Mouse (Mus musculus) kidney, embryonic 14.5 days (tissue): ENCODE measurements around the gene Lrrc2. TPM values are rescaled to one million over a fixed set of nuclear protein-coding genes. Genes with fewer than 3 reads are reported as not detected.

Experiments
- ATAC-seq: fragments of 200-750 bp; cut with Nextera tagmentation; 2 replicates; pipeline ENCODE4 v1.8.0; 2017; ENCODE audit warnings: moderate number of reproducible peaks, mild to moderate bottlenecking, moderate TSS enrichment, moderate library complexity; ENCODE audit not compliant: low FRiP score, low TSS enrichment
- H3K27ac ChIP-seq: fragments of 300-500 bp; sonication (generic); 2 replicates; pipeline ENCODE4 v1.5.1; 2014; ENCODE audit warnings: low read depth, mild to moderate bottlenecking, low read length, moderate library complexity, mixed read lengths
- H3K27me3 ChIP-seq: fragments of 300-500 bp; sonication (generic); 2 replicates; pipeline ENCODE4 v1.6.1; 2014; ENCODE audit warnings: mild to moderate bottlenecking, low read length; ENCODE audit not compliant: control insufficient read depth, insufficient read depth
- H3K36me3 ChIP-seq: fragments of 300-500 bp; sonication (generic); 2 replicates; pipeline ENCODE4 v1.6.1; 2014; ENCODE audit warnings: low read length, mixed read lengths; ENCODE audit not compliant: control insufficient read depth, insufficient read depth
- H3K4me1 ChIP-seq: fragments of 300-500 bp; sonication (generic); 2 replicates; pipeline ENCODE4 v1.6.1; 2014; ENCODE audit warnings: low read length, mixed read lengths; ENCODE audit not compliant: control insufficient read depth, insufficient read depth
- H3K4me2 ChIP-seq: fragments of 300-500 bp; sonication (generic); replicated peaks from 2 replicates; pipeline ENCODE4 v1.6.1; 2014; ENCODE audit warnings: low read depth, mild to moderate bottlenecking, low read length
- H3K4me3 ChIP-seq: fragments of 300-500 bp; sonication (generic); 2 replicates; pipeline ENCODE4 v1.5.1; 2014; ENCODE audit warnings: mild to moderate bottlenecking, low read length
- H3K9ac ChIP-seq: fragments of 300-500 bp; sonication (generic); 2 replicates; pipeline ENCODE4 v1.6.1; 2014; ENCODE audit warnings: low read depth, mild to moderate bottlenecking, low read length, moderate library complexity
- H3K9me3 ChIP-seq: fragments of 300-500 bp; sonication (generic); 2 replicates; pipeline ENCODE4 v1.6.1; 2016; ENCODE audit warnings: low read length; ENCODE audit not compliant: control insufficient read depth
- WGBS: fragments of 180-500 bp; shearing (Covaris S2); extraction: QIAGEN DNeasy Blood & Tissue Kit; methylation state at CpG from one replicate; pipeline ENCODE4 v1.1.7; 2014; 5-methylcytosine and 5-hydroxymethylcytosine counted together
- polyA plus RNA-seq: library from polyadenylated mRNA; unstranded; fragments of >200 nt; fragmentation: Nextera tagmentation; extraction: Ambion mirVana; gene quantifications from 2 replicates; pipeline ENCODE4 v1.2.1, GENCODE M21; 2014

The Lrrc2 gene
- polyA plus RNA-seq, 1 experiment from 2014 or later, result 0.15 TPM

- WGBS, result 54% methylated on average over 15 of the region's 15 CpGs
- ATAC-seq, result no peak
- no peak overlapping the region for H3K27ac ChIP-seq
Measured at GRCm38 (mm10) chr9:110920665-110921419, 30.5 kb upstream of the Lrrc2 start.

GRCm38 (mm10) chr9:110922759-110923158 is 28.6 kb upstream of the Lrrc2 start:
- Histone ChIP-seq H3K4me2 (no peak overlapping the region), H3K27ac (no peak overlapping the region), H3K4me1 (no peaks in the 10 kb centered on the region), H3K36me3 (no peaks in the 10 kb centered on the region), H3K27me3 (no peaks in the 10 kb centered on the region), H3K4me3 (no peak overlapping the region), H3K9me3 (no peaks in the 10 kb centered on the region), H3K9ac (no peak overlapping the region)
- WGBS, result 20% methylated on average over 7 of the region's 7 CpGs
- ATAC-seq, result no peak

More at GRCm38 (mm10) chr9:110920665-110921419, 30.5 kb upstream of the Lrrc2 start:
- no peaks in the 10 kb centered on the region for H3K36me3 ChIP-seq
- no peaks in the 10 kb centered on the region for H3K9me3 ChIP-seq
- no peaks in the 10 kb centered on the region for H3K4me1 ChIP-seq
- no peak overlapping the region for H3K9ac ChIP-seq
- no peaks in the 10 kb centered on the region for H3K27me3 ChIP-seq
- H3K4me2 ChIP-seq, result no peak overlapping the region
- H3K4me3 ChIP-seq, result no peak overlapping the region

GRCm38 (mm10) chr9:110931573-110931972 is 19.8 kb upstream of the Lrrc2 start:
- 87% methylated on average over 6 of the region's 6 CpGs for WGBS
- no peaks in the 10 kb centered on the region for H3K4me1 ChIP-seq
- ATAC-seq, result no peak

GRCm38 (mm10) chr9:110933850-110934437 is 17.4 kb upstream of the Lrrc2 start:
- Histone ChIP-seq H3K4me2 (no peak overlapping the region), H3K27ac (no peak overlapping the region), H3K9me3 (no peaks in the 10 kb centered on the region), H3K9ac (no peak overlapping the region), H3K36me3 (no peaks in the 10 kb centered on the region), H3K4me1 (no peaks in the 10 kb centered on the region), H3K27me3 (no peaks in the 10 kb centered on the region), H3K4me3 (no peak overlapping the region)
- no peak for ATAC-seq
- WGBS, result 79% methylated on average over 12 of the region's 12 CpGs

More at GRCm38 (mm10) chr9:110931573-110931972, 19.8 kb upstream of the Lrrc2 start:
- Histone ChIP-seq H3K36me3 (no peaks in the 10 kb centered on the region), H3K4me3 (no peak overlapping the region), H3K9me3 (no peaks in the 10 kb centered on the region), H3K27me3 (no peaks in the 10 kb centered on the region), H3K27ac (no peak overlapping the region), H3K4me2 (no peak overlapping the region), H3K9ac (no peak overlapping the region)

- whole genome bisulfite sequencing, result 82% methylated on average over 7 of the region's 7 CpGs
- Histone ChIP-seq H3K36me3 (no peaks in the 10 kb centered on the region), H3K9me3 (no peaks in the 10 kb centered on the region), H3K9ac (no peak overlapping the region), H3K27me3 (no peaks in the 10 kb centered on the region), H3K4me2 (no peak overlapping the region), H3K27ac (no peak overlapping the region), H3K4me3 (no peak overlapping the region), H3K4me1 (no peaks in the 10 kb centered on the region)
- no peak for ATAC-seq
Measured at GRCm38 (mm10) chr9:110935941-110936340, 15.4 kb upstream of the Lrrc2 start.

GRCm38 (mm10) chr9:110937506-110938490 is 13.5 kb upstream of the Lrrc2 start:
- Histone ChIP-seq H3K9me3 (no peaks in the 10 kb centered on the region), H3K4me2 (no peak overlapping the region), H3K27me3 (no peaks in the 10 kb centered on the region), H3K4me1 (no peaks in the 10 kb centered on the region), H3K9ac (no peak overlapping the region), H3K4me3 (no peak overlapping the region), H3K36me3 (no peaks in the 10 kb centered on the region), H3K27ac (no peak overlapping the region)
- ATAC-seq, result no peak
- WGBS, result 68% methylated on average over 12 of the region's 12 CpGs

- Histone ChIP-seq H3K4me3 (no peak overlapping the region), H3K27me3 (peaks cover 41% of the 10 kb centered on the region), H3K27ac (no peak overlapping the region), H3K9me3 (no peaks in the 10 kb centered on the region), H3K9ac (no peak overlapping the region), H3K4me2 (no peak overlapping the region), H3K36me3 (no peaks in the 10 kb centered on the region), H3K4me1 (0 out of 2 replicates have a peak, but pooled peaks cover 2% of the 10 kb centered on the region)
- WGBS, result 36% methylated on average over 13 of the region's 13 CpGs
- no peak for ATAC-seq
Measured at GRCm38 (mm10) chr9:110944265-110944664, 7.1 kb upstream of the Lrrc2 start.

GRCm38 (mm10) chr9:110945343-110945742 is 6.0 kb upstream of the Lrrc2 start:
- whole genome bisulfite sequencing, result 8% methylated on average over 18 of the region's 18 CpGs
- ATAC-seq, result no peak
- Histone ChIP-seq H3K27me3 (peaks cover 41% of the 10 kb centered on the region), H3K4me3 (no peak overlapping the region), H3K36me3 (no peaks in the 10 kb centered on the region), H3K9ac (no peak overlapping the region), H3K4me1 (0 out of 2 replicates have a peak, but pooled peaks cover 2% of the 10 kb centered on the region), H3K9me3 (no peaks in the 10 kb centered on the region), H3K27ac (no peak overlapping the region), H3K4me2 (no peak overlapping the region)
